Mouse (Mus musculus) gastrocnemius, postnatal 14 days (tissue): ENCODE results near the gene Ralgps1. TPM values are rescaled to one million over a fixed set of nuclear protein-coding genes. Genes with fewer than 3 reads are reported as not detected.

Source experiments
- DNase-seq: peaks from one replicate; pipeline ENCODE4 v3.0.0; 2021; ENCODE audit warnings: mixed read lengths
- intact Hi-C: fragments of 180-260 bp; cut with DNase I; formaldehyde crosslinking; loops from one replicate; pipeline ENCODE4 v1.15.1; 2025; ENCODE audit warnings: low total_unique reads
- total RNA-seq, 2 experiments: library from RNA; stranded (reverse); gene quantifications; 2 replicates each; pipeline ENCODE4 v1.2.3; 2021

The Ralgps1 gene
- total RNA-seq, 2 experiments from 2014 or later = 2.7 to 3.3 TPM

- intact Hi-C loops = no loop called here
- DNase-seq = no peak
Observed at GRCm38 (mm10) chr2:33261475-33261874, 109.8 kb downstream of the Ralgps1 start.

GRCm38 (mm10) chr2:33260772-33261171 lies 110.5 kb downstream of the Ralgps1 start:
- intact Hi-C loops = no loop called here
- DNase-seq = no peak

- intact Hi-C loops = no loop called here
- no peak for DNase-seq
Observed at GRCm38 (mm10) chr2:33256769-33257537, 114.3 kb downstream of the Ralgps1 start.

- intact Hi-C loops = no loop called here
- DNase-seq = peak; percentile 54
Observed at GRCm38 (mm10) chr2:33254318-33254985, 116.8 kb downstream of the Ralgps1 start.

GRCm38 (mm10) chr2:33253572-33254190 lies 117.6 kb downstream of the Ralgps1 start:
- no peak for DNase-seq
- intact Hi-C loops = no loop called here

- no peak for DNase-seq
- intact Hi-C loops = no loop called here
Observed at GRCm38 (mm10) chr2:33252751-33253150, 118.5 kb downstream of the Ralgps1 start.

GRCm38 (mm10) chr2:33249922-33250633 lies 121.2 kb downstream of the Ralgps1 start:
- intact Hi-C loops = no loop called here
- no peak for DNase-seq

- intact Hi-C loops = no loop called here
- DNase-seq = no peak
Observed at GRCm38 (mm10) chr2:33248549-33248948, 122.7 kb downstream of the Ralgps1 start.

- intact Hi-C loops = no loop called here
- peak; percentile 44 for DNase-seq
Observed at GRCm38 (mm10) chr2:33246841-33247240, 124.4 kb downstream of the Ralgps1 start.

- intact Hi-C loops = no loop called here
- no peak for DNase-seq
Observed at GRCm38 (mm10) chr2:33245350-33245749, 125.9 kb downstream of the Ralgps1 start.

GRCm38 (mm10) chr2:33244880-33245279 lies 126.4 kb downstream of the Ralgps1 start:
- intact Hi-C loops = no loop called here
- DNase-seq = no peak

- intact Hi-C loops = no loop called here
- DNase-seq = no peak
Observed at GRCm38 (mm10) chr2:33237581-33237980, 133.7 kb downstream of the Ralgps1 start.

- intact Hi-C loops = no loop called here
- no peak for DNase-seq
Observed at GRCm38 (mm10) chr2:33234848-33235247, 136.4 kb downstream of the Ralgps1 start.

- intact Hi-C loops = no loop called here
- no peak for DNase-seq
Observed at GRCm38 (mm10) chr2:33233856-33234255, 137.4 kb downstream of the Ralgps1 start.

- intact Hi-C loops = no loop called here
Observed at GRCm38 (mm10) chr2:33232782-33233570, 138.3 kb downstream of the Ralgps1 start.

GRCm38 (mm10) chr2:33231788-33232187 lies 139.5 kb downstream of the Ralgps1 start:
- intact Hi-C loops = no loop called here

More at GRCm38 (mm10) chr2:33232782-33233570, 138.3 kb downstream of the Ralgps1 start:
- DNase-seq = no peak

GRCm38 (mm10) chr2:33230701-33231100 lies 140.6 kb downstream of the Ralgps1 start:
- DNase-seq = no peak
- intact Hi-C loops = no loop called here

More at GRCm38 (mm10) chr2:33231788-33232187, 139.5 kb downstream of the Ralgps1 start:
- DNase-seq = no peak

GRCm38 (mm10) chr2:33228551-33228950 lies 142.7 kb downstream of the Ralgps1 start:
- DNase-seq = no peak
- intact Hi-C loops = no loop called here

GRCm38 (mm10) chr2:33228077-33228476 lies 143.2 kb downstream of the Ralgps1 start:
- intact Hi-C loops = no loop called here
- no peak for DNase-seq
